Comparison of ENCODE assay signal across 9 mouse cellular contexts in genomic region chr4:135002091-135002925, GRCm38 (mm10).
A peak's percentile ranks its signal among the peaks of the same experiment; 100 is the strongest.
DNase-seq lines count a peak whose midpoint lies in the region; ATAC-seq lines count a peak whose summit lies in the region.
"Had no signal": no experiment of that assay in that cellular context is flagged by ENCODE, and none has a peak within 500 bp of the region (broad histone marks: within the 10 kb centered on the region; RNA-seq: fewer than 3 reads in every experiment).

No protein-coding gene starts in this region.

- 70% methylated on average over 16 of the region's 16 CpGs for WGBS in hindbrain, embryonic 10.5 days
- 62% methylated on average over 16 of the region's 16 CpGs for WGBS in hindbrain, embryonic 11.5 days

- no peaks in the 10 kb centered on the region for H3K9me3 ChIP-seq in hindbrain, embryonic 10.5 days
- H3K9me3 ChIP-seq in hindbrain, embryonic 11.5 days (ENCODE audit: control insufficient read depth, low read length), result no peaks in the 10 kb centered on the region

- DNase-seq in hindbrain, embryonic 10.5 days (ENCODE audit: low spot score), result peak; percentile 11
- no peak for DNase-seq in hindbrain, embryonic 11.5 days (ENCODE audit: low spot score)
- peak; percentile 29 for DNase-seq in 416B (ENCODE audit: low read depth)
- DNase-seq in forelimb bud, embryonic 11.5 days (ENCODE audit: low read depth, low spot score), result peak; percentile 69
- DNase-seq in kidney, postnatal 4 days, result peak; percentile 30 to 47
- DNase-seq in testis, postnatal 14 days (ENCODE audit: low spot score), result no peak
- no peak for DNase-seq in adrenal gland, adult 18-20 months (ENCODE audit: low spot score in 2 of 2)
- DNase-seq: cerebellum, postnatal 10 days had no signal

- no peak overlapping the region for H3K9ac ChIP-seq in hindbrain, embryonic 11.5 days (ENCODE audit: low read depth, low read length)

- H3K4me1 ChIP-seq in hindbrain, embryonic 10.5 days (replicated peaks), result 0 out of 2 replicates have a peak, but pooled peaks cover 9% of the 10 kb centered on the region
- no peaks in the 10 kb centered on the region for H3K4me1 ChIP-seq in hindbrain, embryonic 11.5 days (replicated peaks; ENCODE audit: control insufficient read depth, insufficient read depth, low read length)

- ATAC-seq in hindbrain, embryonic 11.5 days (ENCODE audit: low FRiP score), result no peak
- ATAC-seq in cerebellum, adult (ENCODE audit: insufficient number of reproducible peaks, low FRiP score, low TSS enrichment), result no peak

- no peak overlapping the region for H3K4me2 ChIP-seq in hindbrain, embryonic 11.5 days (replicated peaks; ENCODE audit: low read depth, low read length)

- 0 out of 2 replicates have a peak overlapping the region, but pooled peaks have one; percentile 36 for H3K27ac ChIP-seq in hindbrain, embryonic 10.5 days
- no peak overlapping the region for H3K27ac ChIP-seq in hindbrain, embryonic 11.5 days (ENCODE audit: low read depth, low read length)

- no peaks in the 10 kb centered on the region for H3K36me3 ChIP-seq in hindbrain, embryonic 10.5 days
- H3K36me3 ChIP-seq in hindbrain, embryonic 11.5 days (ENCODE audit: control insufficient read depth, insufficient read depth, low read length), result no peaks in the 10 kb centered on the region

- H3K4me3 ChIP-seq in hindbrain, embryonic 10.5 days, result no peak overlapping the region
- H3K4me3 ChIP-seq in hindbrain, embryonic 11.5 days (ENCODE audit: low read depth, low read length), result no peak overlapping the region

- H3K27me3 ChIP-seq in hindbrain, embryonic 10.5 days (ENCODE audit: insufficient read depth, poor library complexity, severe bottlenecking), result 0 out of 2 replicates have a peak, but pooled peaks cover 7% of the 10 kb centered on the region
- no peaks in the 10 kb centered on the region for H3K27me3 ChIP-seq in hindbrain, embryonic 11.5 days (ENCODE audit: control insufficient read depth, insufficient read depth, low read length)

Comparison
In these comparisons a context has a peak if more than half of its experiments do, and no peak if none do; other contexts are left out.
1. DNase-seq: peak in hindbrain, embryonic 10.5 days (single experiment), 416B (single experiment), forelimb bud, embryonic 11.5 days (single experiment) and kidney, postnatal 4 days (2 of 2); none in hindbrain, embryonic 11.5 days (single experiment), testis, postnatal 14 days (single experiment) and adrenal gland, adult 18-20 months (0 of 2).